Mouse (Mus musculus) megakaryocyte, embryonic 14.5 days (primary cell): ENCODE results near the gene Sap30l.

ENCODE experiments used
- FLI1 ChIP-seq: IDR thresholded peaks from 2 replicates; pipeline ENCODE4 v1.6.1; 2012; ENCODE audit warnings: low read length, inconsistent platforms, mixed read lengths
- GATA1 ChIP-seq: IDR thresholded peaks from 3 replicates; pipeline ENCODE4 v1.6.1; 2012; ENCODE audit warnings: mixed read lengths, low read length, inconsistent platforms, borderline replicate concordance

DNA sequence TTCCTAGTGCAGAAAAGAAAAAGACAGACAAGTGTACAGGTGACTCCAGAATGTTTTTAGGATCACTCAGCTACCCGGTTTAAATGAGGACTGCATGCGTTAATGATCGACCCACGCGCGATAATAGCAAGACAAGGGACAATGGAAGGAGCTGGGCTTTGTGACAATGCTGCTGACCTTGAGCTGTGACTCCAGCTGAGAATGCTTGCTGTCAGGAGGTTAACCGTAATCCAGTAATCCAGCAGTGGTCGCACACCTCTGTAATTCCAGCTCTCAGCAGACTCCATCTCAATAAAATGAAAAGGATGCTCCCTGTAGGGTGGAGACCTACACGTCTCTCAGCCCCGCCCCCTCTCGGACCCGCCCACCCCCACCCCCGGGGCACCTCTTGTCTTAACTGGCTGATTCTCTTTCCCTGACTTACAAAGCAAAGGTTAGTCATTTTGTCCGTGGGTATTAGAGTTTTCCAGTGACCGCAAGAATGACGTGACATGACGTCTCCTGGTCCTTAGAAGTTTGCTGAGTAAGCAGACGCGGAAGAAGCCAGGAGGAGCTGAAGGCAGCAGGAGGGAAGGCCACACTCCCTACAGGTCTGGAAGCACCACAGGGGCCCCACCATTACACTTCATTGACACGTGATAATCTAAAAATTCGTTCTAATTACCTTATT lies 10.4 kb upstream of the Sap30l start:
- TF ChIP-seq GATA1: no peak
- no peak for TF ChIP-seq FLI1
